Mouse (Mus musculus): ENCODE results near the gene Atp2a2.
A peak's percentile ranks its signal among the peaks of the same experiment; 100 is the strongest.

DNA sequence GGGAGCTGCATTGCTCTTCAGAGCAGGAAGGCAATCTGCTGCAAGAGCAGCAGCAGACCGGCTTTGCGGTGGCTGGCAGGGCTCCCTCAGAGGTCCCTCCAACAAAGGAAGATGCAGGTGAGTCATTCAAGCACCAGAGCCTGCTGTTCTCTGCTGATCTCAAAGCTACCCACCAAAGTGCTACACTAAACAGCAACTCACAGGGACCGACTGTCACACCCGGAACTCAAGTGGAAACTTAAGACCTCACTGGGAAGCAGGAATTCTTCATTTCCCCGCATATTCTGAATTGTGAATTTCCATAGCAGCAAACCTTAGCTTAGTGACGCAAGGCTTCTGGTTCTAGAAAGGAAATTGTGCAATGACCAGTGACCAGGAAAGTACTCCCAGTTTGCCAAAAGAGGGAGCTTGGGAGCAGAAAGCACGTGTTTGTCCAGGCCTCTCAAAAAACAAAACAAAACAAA, 45.3 kb upstream of the Atp2a2 start:
- TF ChIP-seq CTCF (IDR thresholded peaks at IDR 0.05; ENCODE audit: low read depth) (peak; percentile 60), EP300 (IDR thresholded peaks at IDR 0.05; ENCODE audit: low read depth) (no peak)

Measured in heart, postnatal 0 days (tissue).